Mouse (Mus musculus): ENCODE measurements around the gene Zyg11a.
A peak's percentile ranks its signal among the peaks of the same experiment; 100 is the strongest.
"Not testable (repeated sequence)": the region's sequence is repeated elsewhere in the genome, so short reads cannot be mapped to it uniquely, and the experiment has no call there.

Gene Zyg11a

DNA sequence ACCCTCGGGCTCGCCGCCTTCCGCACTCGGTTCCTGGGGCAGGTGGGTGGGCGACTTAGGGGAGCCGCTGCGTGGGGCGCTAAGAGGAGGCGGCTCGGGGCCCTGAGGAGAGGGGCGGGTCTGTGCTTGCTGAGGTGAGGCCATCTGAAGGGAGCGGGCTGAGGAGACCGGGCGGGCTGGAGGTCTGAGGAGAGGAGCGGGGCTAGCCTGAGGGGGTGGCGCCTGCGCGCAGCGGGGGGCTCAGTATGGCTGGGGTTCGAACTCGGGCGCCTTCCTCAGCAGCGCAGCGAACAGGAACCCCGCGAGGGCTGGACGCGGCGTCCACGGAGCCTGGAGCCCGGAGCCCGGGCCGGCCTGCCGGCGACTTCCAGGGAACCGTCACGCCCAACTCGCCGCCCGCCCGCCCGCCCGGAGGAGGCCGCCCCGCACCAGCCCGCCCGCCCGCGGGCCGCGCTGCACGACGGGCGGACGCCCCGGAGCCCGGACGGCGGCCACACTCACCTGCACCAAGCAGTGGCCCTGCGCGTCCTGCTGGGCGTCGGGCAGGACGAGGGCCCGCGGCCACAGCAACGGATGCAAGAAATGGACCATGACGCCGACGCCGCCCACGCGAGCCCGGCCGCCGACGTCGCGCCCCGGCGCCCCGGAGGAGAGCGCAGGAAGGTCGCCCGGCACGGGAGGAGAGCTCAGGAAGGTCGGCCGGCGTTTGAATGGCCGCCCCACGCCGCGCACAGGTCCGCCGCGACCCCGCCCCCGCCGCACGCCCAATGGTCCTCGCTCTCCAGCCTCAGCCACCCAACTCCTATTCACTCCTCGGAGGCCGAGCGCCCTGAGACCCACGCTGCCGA, at the start of gene Zyg11a:
Gene Zyg11a (minus strand): TSS at position 717 of the 848 bp plus-strand sequence.
- DNase-seq (ENCODE audit: low read depth): peak; percentile 16

DNA sequence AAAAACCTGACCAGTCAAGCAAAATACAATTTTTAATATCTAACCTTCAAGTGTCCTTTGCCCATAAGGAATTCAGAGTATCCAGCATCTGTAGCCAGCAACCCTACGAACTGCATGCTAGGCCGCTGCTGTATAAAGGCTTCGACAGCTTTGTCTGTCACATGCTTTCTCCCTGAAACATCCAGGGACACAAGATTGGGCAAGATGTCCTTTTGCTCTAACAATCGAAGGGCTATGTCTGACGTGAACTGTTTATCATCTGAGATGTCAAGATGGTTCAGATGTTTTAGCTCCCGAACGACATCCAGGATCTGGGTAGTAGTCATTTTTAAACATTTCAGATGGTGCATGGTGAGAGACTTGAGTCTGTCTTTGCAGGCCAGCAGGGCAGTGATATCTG, 47.9 kb upstream of the Zyg11a start:
- DNase-seq (ENCODE audit: low read depth): no peak

DNA sequence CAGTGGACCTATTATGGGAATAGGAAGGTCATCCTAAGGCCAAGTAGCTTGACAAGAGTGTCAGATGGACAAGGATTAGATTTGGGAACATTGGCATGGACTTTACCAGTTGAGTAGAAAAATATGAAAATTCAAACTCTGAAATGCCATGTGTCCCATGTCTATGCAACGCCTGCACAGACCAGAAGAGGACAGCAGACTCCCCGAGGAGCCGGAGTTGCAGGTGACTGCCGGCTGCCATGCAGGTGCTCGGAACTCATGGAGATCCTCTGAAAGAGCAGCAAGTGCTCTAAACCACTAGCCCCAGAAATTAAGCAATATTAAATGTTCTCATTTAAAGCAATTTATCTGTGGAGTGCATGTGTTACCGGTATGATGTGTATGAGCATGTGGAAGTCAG, 35.5 kb upstream of the Zyg11a start:
- DNase-seq (ENCODE audit: low read depth): no peak

DNA sequence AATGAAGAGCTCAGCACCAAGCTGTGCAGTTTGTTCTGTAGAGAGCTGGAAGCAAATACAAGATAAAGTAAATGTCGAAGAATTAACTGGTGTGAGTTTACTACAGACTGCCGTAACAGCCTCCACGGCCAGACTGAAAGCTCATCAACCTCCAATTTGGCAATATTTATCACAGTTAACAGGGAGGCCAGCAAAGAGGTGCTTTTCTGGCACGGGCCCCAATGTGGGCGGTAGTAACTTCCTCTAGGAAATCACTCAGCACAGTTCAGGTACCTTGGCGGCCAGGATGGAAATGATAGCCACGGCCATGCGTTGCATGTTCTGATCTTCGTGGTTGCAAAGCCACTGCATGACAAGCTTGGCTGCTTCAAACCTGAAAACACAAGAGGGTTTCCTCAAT, 32.7 kb upstream of the Zyg11a start:
- DNase-seq (ENCODE audit: low read depth): no peak

GRCm38 (mm10) chr4:108249314-108249713, 31.5 kb upstream of the Zyg11a start:
- DNase-seq (ENCODE audit: low read depth): no peak

GRCm38 (mm10) chr4:108233654-108234053, 15.8 kb upstream of the Zyg11a start:
- no peak for DNase-seq (ENCODE audit: low read depth)

DNA sequence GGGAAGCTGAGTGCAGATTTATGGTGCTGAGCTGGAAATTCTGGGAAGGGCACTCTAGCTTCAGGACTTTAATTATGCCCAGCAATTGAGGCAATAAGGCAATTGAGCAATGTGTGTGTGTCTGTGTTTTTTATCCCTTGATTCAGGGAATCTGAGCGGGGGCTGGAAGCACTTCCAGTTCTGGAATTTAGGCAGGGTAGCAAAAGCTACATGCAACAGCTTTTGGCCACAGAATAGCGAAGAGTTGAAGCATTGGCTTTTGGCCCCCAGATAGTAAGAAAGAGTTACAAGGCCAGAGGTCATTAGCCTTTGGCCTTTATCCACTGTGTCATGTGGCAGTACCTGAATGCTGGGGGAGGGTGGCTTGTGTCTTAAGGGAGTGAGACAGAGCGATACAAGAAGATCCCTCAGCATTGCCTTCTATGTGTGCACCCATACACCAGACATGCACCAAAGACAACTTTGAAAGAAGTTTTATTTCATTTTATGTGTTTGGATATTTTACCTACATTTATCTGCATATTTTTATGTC, 7.6 kb upstream of the Zyg11a start:
- no peak for DNase-seq (ENCODE audit: low read depth)

- no peak for DNase-seq (ENCODE audit: low read depth)
These were observed 4.7 kb upstream of the Zyg11a start for GRCm38 (mm10) chr4:108222507-108222906.

GRCm38 (mm10) chr4:108219019-108219418, 1.2 kb upstream of the Zyg11a start:
- DNase-seq (ENCODE audit: low read depth): no peak

DNA sequence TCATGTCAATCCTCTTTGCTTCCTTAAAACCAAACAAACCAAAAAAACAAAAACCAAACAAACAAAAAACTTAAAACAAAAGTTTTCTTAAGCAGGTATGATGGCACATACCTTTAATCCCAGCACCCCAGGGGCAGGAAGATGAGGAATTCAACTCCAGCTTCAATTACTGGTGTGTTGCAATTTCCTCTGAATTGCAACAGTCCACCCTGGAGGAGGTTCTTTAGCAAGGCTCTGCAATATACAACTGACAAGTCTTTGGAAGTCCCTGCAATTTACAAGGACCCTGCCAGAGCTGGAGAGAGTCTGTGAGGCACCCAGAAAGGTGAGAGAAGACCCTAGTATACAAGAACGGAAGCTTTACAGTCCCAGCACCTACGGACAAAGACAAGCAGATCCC, 4.8 kb downstream of the Zyg11a start:
- no peak for DNase-seq (ENCODE audit: low read depth)

GRCm38 (mm10) chr4:108204629-108205028, 13.2 kb downstream of the Zyg11a start:
- no peak for DNase-seq (ENCODE audit: low read depth)

GRCm38 (mm10) chr4:108199236-108199635, 18.6 kb downstream of the Zyg11a start:
- no peak for DNase-seq (ENCODE audit: low read depth)

DNA sequence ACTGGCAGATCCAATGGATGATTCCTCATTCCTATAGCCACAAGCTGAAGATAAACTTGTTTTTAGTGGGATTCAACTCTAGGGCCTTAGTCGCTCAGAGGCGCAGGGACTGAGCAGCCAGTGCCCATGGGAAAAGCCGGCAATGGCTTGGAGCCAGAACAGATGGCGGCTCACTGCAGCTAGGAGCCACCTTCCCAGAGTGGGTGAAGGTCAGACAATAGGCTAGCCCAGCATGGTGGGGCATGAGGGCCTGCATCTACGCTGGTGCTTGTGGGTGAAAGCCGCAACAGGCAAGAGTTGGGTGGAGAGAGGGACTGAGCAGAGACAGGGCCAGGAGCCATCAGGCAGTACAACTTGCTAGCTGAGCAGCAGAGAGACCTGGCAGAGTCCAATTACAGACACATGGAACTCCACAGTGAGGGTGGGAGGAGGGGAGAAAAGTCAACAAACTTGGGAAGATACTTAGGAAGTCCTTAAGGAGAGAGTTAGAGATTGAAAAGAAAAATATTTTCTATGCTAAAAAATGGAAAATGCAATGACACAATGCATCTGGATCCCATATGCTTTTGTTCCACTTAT, 21.5 kb downstream of the Zyg11a start:
- DNase-seq (ENCODE audit: low read depth): no peak

DNA sequence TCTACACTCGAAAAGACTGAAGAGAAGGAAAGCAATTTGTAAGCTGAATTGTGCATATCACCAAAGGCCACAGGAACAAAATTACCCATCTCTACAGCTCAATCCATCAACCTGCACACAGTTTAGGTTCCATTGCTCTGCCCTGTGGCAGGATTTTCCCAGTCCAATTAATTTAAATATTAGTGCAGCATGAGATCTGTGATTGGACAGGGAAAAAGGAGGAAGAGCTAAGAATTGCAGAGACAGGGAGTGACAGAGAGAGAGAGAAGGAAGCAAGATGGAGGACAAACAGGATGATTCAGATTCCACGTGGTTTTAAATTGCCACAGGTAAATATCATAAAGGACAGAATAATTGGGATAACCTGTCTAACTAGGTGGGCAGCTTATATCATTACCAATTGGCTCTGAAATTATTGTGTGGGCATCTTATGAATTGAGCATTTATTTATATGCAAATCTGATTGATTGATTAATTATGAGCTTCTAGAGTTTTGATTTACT, 25.0 kb downstream of the Zyg11a start:
- no peak for DNase-seq (ENCODE audit: low read depth)

DNA sequence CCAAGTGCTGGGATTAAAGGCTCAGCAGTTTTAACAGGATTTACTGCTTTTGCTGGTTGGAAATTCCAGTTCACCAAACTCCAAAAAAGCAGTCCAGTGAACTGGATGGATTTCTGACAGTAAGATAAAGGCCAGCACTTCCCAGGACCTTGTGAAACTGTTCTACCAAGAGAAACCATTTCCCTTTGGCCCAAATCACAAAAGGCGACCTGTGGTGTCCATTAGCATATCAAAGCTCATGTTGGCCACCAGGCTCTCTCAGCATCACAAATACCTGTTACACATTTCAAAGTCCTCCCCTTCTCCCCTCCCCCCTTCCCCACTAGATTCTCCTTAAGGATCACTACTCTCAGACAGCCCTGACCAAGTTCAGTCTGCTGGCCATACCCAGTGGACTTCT, 35.6 kb downstream of the Zyg11a start:
- no peak for DNase-seq (ENCODE audit: low read depth)

DNA sequence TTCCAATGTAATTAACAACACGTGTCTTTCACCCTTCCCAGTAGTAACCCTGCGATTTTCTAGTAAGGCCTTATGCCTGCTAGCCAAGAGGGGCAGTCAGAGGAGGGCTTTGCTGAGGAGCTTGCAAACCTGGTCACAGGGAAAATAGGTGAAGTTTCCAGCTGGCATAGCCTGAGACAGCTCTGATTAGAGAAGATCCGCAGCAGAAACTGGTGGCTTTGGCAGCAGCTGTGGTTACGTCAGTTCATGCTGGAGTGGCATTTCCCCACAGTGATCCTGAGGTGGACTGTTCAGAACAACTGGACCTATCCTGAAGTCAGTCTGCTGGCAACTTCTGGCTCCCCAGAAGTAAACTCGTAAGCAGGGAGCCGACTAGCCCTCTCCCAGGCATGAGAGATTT, 49.8 kb downstream of the Zyg11a start:
- DNase-seq (ENCODE audit: low read depth): no peak

DNA sequence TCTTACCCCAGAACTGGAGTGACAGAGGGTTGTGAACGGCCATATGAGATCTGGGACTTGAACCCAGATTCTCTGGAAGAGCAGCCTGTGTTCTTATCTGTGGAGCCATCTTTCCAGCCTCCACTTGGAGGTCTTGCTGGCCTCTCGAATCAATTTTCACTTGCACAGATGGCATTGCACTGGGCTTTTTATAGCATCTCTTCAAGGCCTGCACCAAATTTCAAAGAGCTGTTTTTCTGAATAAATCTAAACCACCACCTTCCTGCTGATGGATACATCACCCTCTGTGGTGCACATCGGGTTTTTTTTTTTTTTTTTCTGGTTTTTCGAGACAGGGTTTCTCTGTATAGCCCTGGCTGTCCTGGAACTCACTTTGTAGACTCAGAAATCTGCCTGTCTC, 51.0 kb downstream of the Zyg11a start:
- DNase-seq (ENCODE audit: low read depth): no peak

DNA sequence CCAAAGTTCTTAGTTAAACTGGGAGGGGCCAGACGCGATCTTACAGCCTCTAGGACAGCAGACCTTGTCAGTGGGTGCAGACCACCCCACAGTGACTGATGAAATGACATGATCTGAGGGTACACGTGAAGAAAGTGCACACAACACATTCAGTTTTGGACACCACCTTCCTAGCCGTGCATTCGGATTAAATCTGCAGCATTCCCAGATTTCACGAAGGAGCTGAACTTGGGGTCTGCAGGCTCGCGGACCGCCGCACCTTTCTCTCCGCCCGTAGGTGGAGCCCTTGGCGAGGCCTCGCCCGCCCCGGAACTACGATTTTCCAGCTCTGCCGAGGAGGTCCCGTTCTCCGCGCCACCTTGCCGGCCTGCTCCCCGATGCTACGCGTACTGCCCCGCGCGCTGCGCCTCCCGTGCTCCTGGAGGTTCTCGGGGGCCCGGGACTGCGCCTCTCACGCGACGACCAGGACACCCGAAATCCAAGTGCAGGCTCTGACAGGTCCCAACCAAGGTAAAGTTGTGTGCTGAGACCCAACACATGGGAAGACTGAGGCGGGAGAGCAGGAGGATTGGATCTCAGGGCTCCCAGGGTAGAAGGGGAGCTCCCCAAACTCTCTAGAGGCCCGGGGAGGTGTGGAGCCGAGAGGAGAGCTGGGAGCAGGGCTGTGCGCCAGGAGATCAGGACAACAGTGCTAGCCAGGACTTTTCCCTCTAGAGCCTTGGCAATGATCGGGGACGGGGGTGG, 52.5 kb downstream of the Zyg11a start, which contains the start of gene Echdc2:
Gene Echdc2 (plus strand): TSS at position 286 of the 744 bp plus-strand sequence.
- peak; percentile 17 for DNase-seq (ENCODE audit: low read depth)

DNA sequence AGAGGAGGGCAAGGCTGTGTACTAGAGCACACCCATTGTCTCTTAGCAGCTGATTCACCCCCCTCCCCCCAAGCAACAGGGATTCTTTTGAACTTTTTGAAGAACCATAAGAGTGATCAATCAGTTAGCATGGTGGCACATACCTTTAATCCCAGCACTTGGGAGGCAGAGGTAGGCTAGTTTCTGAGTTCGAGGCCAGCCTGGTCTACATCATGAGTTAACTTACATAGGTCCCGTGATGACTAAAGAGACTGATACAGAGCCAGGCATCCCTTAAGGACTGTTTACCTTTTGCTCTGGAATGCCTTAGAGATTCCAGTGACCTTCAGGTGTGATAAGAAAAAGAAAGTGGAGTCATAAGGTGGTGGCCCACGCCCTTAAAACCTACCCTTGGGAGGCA, 54.6 kb downstream of the Zyg11a start:
- no peak for DNase-seq (ENCODE audit: low read depth)

DNA sequence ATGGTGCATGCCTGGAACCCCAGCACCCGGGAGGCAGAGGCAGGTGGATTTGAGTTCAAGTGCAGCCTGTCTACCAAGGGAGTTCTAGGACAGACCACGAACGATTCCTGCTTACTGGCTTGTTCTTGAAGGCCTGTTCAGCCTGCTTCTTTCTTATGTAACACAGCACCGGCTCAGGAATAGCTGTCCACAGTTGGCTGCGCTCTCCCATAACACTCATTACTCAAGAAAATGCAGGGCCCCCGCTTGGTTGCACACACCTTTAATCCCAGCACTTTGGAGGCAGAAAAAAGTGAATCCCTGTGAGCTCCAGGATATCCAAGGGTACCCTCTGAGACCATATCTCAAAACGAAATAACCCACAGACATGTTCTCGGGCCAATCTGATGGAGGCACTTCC, 55.9 kb downstream of the Zyg11a start:
- no peak for DNase-seq (ENCODE audit: low read depth)

DNA sequence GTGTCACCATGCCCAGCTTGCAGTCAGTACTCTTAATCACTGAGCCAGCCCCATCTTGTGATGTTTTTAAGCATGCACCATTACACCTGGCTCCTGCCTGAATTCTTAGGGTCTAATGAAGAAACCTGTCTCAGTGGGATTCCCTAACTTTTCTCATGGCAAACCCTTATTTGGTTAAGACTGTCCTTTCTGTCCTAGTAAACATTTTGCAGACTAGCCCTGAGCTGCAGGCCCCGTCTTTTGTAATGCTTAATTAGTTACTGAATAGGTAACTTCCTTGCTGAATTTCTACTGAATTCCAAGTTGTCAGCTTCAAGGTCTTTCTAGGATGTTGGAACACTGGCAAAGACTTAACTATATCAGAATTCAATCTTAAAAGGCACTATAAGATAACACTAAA, 62.7 kb downstream of the Zyg11a start:
- DNase-seq (ENCODE audit: low read depth): not testable (repeated sequence)

GRCm38 (mm10) chr4:108145554-108145953, 72.3 kb downstream of the Zyg11a start:
- DNase-seq (ENCODE audit: low read depth): not testable (repeated sequence)
